Mouse (Mus musculus) CD4-positive, CD25-positive, alpha-beta regulatory T cell, adult 4 months (primary cell): ENCODE measurements around the gene Plce1. TPM values are rescaled to one million over a fixed set of nuclear protein-coding genes. Genes with fewer than 3 reads are reported as not detected.

ENCODE experiments used
- ATAC-seq: one replicate; pipeline ENCODE4 v1.8.0; 2017
- polyA plus RNA-seq, 2 experiments: library from polyadenylated mRNA; unstranded; fragments of 100-300 nt; shearing (Covaris generic); gene quantifications; one replicate each; pipeline ENCODE4 v1.2.1; 2017

The Plce1 gene
- polyA plus RNA-seq, result under 1 TPM; 0.09 to 0.20 TPM

DNA sequence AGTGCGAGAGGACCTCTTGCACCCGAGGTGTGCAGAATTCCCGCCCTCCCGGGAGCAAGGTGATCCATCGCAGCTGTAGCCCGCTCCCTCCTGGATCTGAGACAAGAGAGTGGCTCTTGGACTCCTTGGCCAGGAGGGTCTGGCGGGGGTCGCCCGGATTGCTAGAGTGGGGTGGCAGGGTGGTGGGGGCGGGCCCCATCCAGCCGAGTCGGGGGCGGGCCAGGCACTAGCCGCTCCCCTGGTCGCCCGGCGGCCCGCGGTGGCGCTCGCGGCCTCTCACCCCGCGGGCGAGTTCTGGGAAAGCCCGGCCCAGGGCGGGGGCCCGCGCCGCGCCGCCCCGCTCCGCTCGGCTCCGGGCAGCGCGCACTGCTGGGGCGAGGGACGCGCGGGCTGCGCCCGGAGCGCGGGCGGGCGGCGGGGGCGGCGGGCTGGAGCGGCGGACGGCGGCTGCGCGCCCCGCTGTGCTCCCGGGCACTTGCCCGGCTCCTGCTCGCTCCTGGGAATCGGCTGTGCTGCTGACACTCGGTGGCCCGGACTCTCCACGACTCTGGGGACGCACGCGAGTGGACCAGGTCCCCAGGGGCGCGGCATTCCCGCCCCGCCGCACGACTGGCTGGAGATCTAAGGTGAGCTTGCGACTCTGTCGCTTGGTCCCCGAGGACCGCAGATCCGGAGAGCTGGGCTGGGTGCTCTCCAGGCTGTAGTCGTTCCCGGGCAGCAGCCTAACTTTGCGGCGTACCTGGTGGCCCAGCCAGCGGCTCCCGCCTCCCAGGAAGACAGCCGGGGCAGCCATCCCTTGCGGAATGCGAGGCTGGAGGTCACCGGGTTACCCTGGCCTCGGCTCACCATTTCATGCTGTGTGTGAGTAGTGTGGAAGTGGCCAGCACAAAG lies at the start of gene Plce1:
Gene Plce1 (plus strand): TSS at position 379 of the 891 bp plus-strand sequence.
- ATAC-seq, result no peak

DNA sequence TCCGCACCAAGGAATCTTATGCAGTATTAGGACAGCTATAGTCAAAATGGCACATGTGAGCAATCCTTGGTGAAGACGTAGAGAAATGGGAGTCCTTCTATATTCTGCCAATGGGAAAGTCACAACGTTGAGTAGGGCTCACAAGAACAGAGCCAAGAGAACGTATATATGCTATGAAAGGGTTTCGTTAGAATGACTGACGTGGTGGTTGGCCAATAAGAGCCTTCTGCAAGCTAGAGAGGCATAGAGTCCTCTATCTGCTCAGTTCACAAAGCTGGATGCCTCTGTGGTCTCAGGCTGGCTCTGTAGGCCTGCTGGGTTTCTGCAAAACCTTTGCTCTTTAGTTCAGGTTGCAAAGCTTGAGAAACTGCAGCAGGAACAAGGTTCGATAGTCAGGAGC lies 49.6 kb upstream of the Plce1 start:
- ATAC-seq, result no peak

- no peak for ATAC-seq
These were observed 48.9 kb upstream of the Plce1 start for GRCm38 (mm10) chr19:38432021-38432420.

- no peak for ATAC-seq
These were observed 47.5 kb upstream of the Plce1 start for GRCm38 (mm10) chr19:38433381-38433780.

DNA sequence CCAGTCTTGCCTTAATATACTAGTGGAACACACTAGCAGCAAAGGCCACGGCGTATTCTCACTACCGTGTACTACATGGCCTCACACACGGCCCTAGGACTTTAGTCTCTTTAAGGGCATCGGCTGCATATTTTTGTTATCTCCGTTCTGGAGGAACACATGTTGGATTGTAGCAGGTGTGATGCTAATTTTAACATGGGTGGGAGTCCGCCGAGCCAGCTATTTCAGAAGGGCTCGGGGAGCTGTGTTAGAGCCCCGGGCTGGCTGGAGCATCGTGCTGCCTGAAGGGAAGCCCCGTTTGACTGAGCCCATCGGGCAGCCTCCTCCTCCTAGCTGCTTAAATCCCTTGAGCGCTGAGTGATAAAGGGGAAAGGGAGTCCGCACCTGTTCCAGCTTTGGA lies 45.7 kb upstream of the Plce1 start:
- ATAC-seq, result no peak

DNA sequence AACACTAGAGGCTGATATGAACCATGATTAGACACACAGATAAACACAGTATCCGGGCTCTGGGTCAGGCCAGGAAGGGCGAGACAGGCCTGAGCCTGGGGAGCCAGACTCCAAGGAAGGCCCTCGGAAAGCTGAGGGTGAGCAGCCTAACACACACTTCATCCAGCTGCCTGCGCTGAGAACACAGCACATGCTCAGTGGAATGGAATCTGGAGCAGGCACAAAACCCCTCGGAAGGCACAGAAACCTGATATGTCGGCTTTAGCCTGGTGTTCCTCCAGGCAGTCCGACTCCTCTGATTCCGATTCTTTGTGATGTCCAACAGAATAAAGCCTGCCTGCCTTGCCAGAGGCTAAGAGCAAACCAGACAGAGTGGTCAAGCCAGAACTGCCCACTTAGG lies 39.0 kb upstream of the Plce1 start:
- no peak for ATAC-seq

DNA sequence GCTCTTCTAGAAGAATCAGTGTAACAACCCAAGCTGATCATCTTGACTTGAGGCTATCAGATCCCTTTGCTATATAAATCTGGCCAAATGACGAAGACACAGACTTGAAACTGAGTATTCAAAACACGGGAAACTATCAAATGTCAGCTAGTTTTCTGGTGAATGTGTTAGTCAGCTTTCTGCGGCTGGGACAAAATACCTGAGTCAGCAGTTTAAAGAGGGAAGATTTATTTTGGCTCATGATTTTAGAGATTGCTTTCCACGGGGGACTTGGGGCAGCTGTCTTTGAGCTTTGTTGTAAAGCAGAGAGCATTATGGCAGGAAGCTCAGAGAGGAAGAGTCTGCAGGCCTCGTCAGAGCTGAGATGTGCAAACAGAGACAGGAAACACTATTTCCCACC lies 35.2 kb upstream of the Plce1 start:
- ATAC-seq, result no peak

GRCm38 (mm10) chr19:38455228-38455627 lies 25.7 kb upstream of the Plce1 start:
- no peak for ATAC-seq

DNA sequence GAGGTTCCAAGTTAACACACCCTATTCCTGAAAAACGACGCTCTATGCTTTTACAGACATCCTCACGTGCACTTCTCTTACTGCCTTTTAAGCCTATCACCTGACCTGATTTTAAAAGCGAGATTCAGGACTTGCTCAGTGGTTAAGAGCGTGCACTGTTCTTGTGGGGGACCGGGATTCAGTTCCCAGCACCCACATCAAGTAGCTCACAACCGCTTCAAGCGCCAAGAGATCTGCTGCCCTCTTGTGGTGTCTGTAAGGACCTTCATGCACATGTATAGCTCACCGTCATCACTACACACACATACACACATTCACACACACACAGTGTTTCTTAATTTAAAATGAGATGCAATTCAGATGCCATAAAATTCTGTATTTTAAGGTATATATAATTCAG lies 21.9 kb upstream of the Plce1 start:
- no peak for ATAC-seq

DNA sequence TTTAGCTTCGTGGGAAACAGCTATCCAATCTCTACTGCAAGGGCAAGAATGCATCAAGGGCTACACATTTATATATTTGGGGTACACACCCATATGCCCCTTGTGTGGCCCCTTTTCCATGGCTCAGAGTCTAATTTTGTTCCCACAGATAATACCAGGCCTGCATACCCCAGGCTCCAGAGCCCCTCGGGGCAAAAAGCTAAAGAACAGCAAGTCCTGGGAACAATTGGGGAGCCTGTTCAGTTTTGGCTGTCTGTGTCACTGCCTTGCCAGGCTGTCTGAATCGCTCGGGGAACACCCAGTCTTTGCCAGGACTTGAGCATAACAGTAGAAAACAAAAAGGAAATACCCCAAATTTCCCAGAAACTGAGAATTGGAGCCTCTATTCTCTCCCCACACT lies 20.2 kb upstream of the Plce1 start:
- ATAC-seq, result no peak

DNA sequence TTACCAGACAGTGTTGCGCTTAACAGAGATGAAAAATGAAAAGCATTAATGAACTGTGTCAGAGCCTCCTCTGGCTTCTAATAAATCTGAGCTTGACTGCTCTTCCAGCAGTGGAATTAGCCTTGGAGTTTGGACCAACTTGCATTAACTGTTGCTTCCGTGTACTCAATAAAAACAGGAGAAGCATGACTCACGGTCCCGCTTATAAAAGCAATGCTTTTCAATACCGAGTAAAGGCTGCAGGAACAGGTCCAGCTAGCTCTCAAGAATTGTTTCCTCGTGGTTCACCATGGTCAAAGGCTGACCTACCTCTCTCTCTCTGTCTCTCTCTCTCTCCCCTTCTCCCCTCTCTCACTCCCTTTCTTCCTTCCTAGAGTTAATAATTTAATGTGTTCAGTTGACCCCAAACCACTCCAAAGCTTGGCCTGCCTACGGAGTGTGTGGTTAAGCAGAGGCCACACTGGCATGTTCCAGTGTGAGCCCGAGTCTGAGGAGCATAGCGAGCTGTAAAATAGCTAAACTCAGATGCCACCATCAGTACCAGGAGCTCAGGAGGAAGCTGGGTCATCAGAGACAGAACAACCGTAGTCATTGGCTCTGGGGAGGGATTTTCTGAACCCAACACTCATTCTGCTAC lies 10.5 kb upstream of the Plce1 start:
- no peak for ATAC-seq

DNA sequence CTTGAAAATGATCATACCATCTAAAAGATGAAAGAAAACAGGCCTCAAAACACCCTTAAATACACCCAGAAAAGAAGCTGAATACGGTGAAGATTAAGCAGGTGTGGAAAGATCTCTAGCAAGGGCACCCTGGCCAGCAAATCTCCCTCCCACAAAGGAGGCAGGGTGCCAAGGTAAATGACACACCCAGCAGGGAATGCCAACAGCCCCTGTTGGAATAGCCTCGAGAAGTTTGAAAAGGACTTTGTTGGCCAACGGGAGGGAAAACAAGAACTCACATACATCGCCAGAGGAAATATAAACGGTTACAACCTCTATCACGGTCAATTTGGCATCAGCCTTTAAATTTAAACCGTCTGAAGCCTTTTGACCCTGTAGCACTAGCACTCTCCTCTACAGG lies 5.5 kb upstream of the Plce1 start:
- no peak for ATAC-seq

DNA sequence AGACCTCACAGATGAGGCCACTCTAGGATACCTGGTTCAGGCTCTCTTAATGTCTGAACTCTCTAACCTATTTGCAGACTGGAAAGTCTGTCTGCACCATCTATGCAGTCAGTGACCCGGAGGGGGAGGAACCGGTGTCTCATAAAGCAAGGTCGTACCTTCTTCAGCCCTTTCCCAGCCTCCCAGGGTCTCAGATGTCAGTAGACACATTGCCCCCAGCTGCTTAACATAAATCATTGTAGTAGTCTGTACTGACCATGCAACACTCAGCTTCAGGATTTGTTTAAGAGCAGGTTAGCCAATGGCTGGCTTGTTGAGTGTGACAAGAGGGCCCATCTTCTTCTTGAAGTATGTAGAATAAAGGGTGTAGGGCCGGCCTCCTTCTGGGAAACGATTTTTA lies 2.6 kb upstream of the Plce1 start:
- ATAC-seq, result no peak

DNA sequence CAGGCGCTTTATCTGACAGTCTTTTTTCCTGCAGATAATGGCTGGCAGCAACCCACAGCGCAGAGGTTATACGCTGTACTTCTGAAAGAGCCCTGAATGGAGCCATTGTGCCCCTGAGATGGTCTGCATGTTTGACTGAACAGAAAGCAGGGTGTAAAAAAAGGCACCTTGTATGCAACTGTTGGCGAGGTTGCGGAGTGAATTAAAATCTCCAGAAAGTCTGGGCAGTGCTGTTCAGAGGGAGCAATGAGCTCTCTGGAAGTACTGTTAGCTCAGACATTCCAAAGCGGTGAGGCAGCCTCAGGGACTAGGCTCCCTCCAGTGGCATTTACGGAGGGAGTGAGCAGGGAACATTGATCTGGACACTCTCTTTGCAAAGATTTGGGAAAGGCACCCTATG lies 2.0 kb upstream of the Plce1 start:
- ATAC-seq, result no peak

DNA sequence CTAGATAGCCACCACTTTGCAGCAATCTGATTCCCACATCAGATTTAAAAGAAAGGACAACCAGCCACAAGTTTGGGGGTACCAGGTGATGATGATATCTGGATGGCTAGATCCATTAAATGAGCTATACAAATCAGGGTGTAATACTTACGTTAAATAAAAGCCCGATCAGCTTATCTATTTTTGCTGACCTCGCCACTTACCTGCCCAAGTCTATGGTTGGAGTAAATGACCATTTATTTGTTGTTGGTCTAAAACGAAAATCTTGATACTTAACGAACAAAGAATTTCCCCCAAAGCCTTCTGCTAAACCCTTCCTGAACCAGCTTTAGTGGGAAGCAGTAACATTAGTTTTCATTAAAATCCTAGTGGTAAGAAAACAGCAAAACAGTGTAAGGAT lies 1.4 kb upstream of the Plce1 start:
- no peak for ATAC-seq

- no peak for ATAC-seq
These were observed 671 bp upstream of the Plce1 start for GRCm38 (mm10) chr19:38480156-38480720.

- no peak for ATAC-seq
These were observed 997 bp downstream of the Plce1 start for GRCm38 (mm10) chr19:38481906-38482305.

DNA sequence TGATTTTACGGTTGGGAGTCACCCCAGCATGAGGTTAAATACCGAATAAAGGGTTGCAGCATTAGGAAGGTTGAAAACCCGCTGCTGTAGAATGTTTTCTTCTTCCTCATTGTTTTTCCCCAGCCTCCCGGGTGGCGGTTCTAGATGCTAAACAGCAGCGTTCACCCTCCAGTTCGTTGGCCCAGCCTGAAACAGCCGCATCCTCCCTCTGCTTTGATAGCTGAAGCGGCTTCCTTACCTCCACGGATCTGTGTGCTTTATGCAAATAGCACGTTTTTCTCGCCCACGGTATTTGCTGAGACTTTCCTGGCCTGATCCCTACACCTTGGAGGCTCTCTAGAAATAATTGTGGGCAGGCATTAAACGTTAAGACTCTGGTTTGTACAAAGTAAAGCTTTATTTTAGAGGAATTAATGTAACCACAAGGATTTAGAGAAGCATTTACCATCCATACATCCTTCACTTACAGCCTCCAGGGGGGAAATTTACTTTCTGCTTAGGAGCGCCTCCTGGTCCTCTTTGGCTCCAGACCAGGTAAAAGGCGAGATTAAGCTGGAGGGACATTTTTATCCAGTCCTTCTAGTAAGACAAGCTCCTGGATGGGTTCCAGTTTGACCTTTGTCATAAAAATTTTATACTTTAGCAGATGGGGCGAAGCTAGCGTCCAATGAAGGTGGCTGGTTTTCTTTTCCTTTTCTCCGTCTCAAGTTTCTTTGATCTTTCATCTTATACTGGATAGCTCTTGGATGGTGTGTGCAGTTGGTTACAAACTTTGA lies 1.7 kb downstream of the Plce1 start:
- ATAC-seq, result no peak

GRCm38 (mm10) chr19:38485779-38486555 lies 5.1 kb downstream of the Plce1 start:
- ATAC-seq, result no peak

DNA sequence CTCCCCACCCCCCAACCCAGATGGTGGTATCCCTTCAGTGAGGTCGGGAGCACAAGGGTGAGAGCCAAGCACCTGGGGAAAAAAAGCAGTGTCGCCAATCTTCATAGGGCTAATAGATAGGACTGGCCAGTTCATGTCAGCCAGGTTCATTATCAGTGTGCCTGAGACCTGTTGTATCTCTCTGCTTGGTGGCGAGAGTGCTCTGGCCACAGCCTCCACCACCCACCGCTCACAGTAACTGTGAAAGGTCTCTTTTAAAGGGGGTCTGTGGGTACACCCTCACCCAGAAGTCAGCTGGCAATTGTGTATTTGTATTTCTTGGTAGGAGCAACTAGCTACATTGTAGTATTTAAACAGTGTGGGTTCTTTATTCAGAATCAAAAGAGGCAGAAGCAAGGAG lies 6.6 kb downstream of the Plce1 start:
- ATAC-seq, result no peak

DNA sequence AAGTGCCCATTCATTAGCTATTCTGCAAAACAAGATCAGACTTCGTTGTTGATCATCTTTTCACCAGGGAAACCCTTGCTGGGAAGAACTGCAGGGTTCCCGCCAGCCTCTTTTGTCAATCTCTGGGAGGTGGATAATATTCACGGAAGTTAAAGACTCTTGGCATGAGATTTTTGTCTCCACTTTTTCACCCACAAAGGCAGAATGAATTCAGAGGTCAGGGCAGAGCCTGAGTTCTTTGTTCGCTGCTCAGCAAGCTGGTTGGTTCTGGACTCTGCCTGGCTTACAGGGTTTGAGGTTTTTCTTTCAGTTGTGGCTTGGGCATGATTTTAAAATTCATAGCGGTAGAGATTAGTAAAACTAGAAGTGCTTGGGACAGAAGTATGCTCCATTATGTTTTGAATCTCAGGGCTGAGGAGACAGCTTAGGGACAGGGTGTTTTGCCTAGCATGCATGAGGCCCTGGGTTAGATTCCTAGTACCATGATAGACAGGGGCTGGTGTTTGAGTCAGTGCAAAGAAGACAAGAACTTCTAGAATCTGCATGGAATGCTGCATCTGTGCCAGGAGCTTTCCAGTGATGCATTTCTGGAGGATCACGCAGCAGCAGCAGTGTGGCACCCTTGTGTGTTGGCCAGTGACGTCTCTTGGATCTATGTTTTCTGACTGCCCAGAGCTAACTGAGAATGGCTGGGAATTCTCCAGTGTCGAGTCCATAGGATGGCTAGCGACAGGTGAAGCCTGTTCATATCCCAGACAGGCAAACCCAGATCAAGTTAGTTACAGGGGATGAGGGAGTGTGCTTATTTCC lies 7.4 kb downstream of the Plce1 start:
- ATAC-seq, result no peak
